Mouse (Mus musculus): ENCODE results near the gene Klhl21.
"Not testable (repeated sequence)": the region's sequence is repeated elsewhere in the genome, so short reads cannot be mapped to it uniquely, and the experiment has no call there.

Gene Klhl21

DNA sequence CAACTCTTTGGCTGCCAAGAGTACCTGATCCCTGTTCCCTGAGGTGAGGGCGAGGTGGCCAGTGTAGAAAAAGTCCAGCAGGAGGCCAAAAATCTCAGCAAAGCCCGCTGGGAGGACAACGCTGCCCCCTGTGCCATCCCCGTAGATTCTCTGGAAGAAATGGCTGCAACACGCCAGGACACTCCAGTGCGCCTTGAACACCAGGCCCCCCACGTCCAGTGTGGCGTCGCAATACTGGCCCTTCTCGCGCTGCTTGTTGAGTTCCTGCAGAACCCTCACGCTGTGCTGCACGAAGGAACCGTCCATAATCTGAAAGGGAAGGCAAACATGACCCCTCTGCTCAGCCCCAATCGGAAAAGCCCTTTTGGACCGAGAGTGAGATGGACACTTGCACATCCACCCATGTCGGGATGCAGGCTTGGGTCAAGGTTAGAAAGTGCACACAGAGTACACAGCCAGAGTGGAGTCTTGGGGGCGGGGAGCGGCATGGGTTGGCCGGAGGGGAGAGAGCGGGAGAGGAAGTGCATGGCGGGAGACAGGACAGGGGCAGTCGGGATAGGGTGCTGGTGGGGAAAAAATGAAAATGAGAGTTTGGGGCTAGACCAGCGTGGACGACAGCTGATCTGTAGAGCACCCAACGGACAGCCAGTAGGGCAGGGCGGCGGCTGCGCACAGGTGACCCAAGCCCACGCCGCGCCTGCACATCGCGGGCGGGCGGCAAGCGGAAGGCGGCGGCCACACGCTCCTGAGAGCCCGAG, 18.3 kb downstream of the Klhl21 start:
- DNase-seq: peak; percentile 60 to 72

DNA sequence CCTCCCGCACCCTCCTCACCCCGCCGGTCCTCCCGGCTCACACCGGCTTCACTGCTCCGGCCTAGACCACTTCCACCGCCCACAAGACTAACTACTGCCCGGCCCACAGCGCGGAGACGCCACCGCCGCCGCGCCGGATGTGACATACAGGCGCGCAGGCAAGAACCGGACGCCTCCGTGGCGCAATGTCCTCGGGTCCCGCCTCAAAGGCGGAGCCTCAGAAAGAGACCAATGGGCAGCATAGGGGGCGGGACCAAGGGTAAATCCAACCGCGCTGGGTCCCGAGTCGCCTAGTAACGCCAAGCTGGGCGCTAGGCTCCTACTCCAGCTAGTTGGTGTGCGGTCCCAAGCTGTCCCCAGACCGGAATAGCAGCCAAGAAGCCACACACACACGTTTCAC, 18.9 kb downstream of the Klhl21 start, which contains the start of gene Zbtb48:
Gene Zbtb48 (minus strand): TSS at position 148 of the 400 bp plus-strand sequence.
- DNase-seq: peak; percentile 96 to 98

DNA sequence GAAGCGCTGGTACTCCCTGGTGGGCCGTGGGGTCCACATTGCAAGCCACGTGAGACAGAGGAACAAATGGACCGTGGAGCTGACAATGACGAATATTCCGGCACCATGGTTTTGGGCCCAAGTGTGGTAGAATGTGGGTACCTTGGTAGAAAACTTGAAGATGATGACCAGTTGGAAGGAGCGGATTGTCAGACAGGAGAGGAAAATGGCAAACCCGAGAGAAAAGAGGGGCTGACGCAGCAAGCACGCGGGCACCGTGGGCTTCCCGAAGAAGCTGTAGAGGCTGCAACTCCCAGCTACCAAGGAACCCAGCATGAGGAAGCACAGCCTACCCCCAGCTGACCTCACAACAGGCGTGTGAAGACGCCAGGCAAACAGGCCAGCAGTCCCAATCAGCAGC, 19.9 kb downstream of the Klhl21 start:
- no peak for DNase-seq

DNA sequence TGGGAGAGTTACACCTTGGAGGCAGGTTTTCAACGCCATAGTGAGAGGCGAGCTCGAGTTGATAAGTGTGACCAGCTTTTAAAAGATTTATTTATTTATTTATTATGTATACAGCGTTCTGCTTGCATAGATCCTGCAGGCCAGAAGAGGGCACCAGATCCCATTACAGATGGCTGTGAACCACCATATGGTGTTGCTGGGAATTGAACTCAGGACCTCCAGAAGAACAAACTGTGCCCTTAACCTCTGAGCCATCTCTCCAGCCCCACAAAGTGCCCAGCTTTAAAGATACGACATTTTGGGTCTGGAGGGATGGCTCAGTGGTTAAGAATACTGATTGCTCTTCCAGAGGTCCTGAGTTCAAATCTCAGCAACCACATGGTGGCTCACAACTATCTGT, 20.5 kb downstream of the Klhl21 start:
- DNase-seq: peak; percentile 52

DNA sequence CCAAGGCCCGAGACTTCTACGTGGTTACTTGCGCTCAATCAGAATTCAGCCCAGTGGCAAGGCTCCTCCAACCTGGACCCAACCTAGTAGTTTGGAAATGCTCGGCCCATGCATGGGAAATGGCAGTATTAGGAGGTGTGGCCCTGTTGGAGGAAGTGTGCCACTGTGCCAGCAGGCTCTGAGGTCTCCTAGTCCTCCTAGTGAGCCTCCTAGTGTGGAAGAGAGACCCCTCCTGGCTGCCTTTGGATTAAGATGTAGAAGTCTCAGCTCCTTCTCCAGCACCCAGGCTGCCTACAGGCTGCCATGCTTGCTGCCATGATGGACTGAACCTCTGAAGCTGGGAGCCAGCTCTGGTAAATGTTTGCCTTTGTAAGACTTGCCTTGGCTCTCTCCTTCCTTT, 21.4 kb downstream of the Klhl21 start:
- peak in 1 of 2 experiments; percentile 56 for DNase-seq

DNA sequence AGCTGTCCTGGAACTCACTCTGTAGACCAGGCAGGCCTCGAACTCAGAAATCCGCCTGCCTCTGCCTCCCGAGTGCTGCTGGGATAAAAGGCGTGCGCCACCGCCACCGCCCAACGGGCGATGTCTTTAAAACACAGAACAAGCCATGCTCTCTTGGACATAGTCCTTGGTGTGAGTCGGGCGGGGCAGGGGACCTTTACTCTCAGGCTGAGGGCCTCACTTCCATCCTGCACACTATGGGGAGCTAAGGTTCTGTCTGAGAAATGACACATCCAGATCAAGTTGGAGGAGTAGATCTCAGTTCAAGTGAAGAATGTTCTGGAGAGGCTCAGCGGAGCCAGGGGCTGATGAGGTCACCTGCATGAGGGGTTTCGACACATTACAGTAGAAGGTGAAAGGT, 24.3 kb downstream of the Klhl21 start:
- no peak for DNase-seq

DNA sequence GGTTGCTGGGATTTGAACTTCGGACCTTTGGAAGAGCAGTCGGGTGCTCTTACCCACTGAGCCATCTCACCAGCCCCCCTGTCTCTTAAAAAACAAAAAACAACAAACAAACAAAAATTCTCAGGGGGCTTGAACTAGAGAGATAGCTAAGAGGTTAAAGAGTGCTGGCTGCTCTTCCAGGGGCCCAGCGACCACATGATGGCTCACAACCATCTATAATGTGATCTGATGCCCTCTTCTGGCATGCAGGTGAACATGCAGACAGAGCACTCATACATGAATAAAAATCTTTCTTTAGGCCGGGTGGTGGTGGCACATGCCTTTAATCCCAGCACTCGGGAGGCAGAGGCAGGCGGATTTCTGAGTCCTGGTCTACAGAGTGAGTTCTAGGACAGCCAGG, 27.9 kb downstream of the Klhl21 start:
- not testable (repeated sequence) for DNase-seq

DNA sequence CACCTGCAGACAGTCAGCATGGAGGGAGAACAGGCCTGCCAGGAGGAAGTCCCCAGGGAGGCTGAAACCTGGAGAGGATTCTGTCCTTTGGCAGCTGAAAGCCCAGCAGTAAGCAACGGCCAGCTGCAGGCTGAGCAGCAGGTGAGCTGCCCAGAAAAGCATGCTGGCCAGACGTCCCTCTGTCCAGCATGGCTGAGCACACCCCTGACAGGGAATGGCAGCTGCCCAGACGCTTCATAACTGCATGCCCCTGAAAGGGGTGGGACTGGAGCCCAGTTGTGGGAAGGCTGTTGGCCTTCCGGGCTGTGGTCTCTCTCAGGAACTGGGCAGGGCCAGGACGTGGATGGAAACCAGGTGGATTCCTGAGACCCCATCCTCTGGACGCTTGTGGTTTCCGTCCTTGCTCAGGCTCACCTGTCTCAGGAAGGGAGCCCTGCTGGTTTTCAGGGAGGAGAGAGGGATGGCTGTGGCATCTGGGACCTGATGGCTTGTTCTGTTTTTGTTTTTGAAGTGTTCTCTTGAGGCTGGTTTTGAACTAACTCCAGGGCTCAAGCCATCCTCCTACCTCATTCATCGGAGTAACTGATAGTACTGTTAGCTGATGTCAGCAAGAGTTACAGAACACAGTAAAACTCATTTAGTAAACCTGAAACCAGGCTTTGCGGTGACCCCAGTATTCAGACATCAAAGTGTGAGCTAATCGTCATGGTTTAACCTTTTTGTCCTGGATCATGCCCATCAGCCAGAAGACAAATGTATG, 29.8 kb downstream of the Klhl21 start, which contains the start of gene Tas1r1:
Gene Tas1r1 (minus strand): TSS at position 344 of the 760 bp plus-strand sequence.
- no peak for DNase-seq

DNA sequence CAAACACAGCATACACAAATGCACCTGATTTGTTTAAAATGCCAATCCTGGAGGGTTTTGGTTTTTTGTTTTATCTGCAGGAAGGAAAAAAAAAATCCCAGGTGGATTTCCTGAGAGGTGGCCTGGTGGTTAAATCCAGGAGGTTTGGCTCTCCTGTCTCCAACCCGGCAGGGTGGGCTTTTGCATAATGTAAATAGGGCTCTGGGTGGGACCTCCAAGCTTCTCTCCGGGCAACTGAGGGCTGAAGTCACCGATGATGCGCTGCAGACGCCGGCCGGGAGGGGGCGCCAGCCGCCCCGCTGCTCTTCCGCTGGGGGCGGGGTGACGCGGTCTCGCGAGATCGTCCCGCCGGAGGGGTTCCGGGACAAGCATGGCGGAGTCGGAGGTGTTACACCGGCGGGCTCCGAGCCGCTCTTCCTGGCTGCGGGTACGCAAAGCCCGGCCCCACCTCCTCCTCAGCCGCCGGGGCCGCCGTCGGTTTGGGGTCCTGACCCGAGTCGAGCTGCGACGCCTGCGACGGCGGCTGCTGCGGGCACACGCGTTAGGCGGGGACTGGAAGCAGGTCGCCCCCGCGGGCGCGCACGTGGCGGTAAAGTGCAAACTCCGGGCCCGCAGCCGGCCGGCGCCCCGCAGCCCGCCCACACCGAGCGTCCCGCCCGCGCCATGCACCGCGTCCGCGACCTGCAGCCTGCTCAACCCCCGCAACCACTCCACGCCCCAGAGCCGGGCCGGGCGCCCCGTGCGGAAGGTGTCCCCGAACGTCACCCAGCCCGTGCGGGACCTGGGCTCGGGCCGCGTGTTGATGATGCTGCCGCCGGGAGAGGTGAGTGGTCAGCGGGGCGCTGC, 30.6 kb downstream of the Klhl21 start, which contains the start of gene Nol9:
Gene Nol9 (plus strand): TSS at position 337 of the 846 bp plus-strand sequence.
- DNase-seq: peak; percentile 95 to 97

DNA sequence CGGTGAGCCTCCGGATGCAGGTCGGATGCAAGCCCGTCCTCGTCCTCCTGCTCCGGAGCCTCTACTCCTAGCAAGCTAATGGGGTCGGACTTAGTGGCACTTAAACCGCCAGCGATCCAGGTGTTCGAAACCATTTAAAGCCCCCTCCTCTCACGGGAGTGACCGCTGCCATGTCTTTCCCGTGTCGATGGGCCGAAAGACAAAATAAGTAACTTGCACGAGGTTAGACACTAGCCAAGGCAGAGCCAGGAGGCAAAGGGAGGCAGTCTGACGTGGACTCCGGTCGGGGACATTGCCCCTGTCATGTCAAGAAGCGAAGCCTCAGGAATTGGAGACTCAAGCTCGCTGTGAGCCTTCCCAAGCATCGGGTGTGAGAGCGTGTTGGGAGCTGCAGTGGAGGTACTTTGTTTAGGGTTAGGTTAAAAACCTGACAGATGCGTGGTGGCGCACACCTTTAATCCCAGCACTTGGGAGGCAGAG, 31.3 kb downstream of the Klhl21 start:
- peak in 1 of 2 experiments; percentile 37 for DNase-seq

DNA sequence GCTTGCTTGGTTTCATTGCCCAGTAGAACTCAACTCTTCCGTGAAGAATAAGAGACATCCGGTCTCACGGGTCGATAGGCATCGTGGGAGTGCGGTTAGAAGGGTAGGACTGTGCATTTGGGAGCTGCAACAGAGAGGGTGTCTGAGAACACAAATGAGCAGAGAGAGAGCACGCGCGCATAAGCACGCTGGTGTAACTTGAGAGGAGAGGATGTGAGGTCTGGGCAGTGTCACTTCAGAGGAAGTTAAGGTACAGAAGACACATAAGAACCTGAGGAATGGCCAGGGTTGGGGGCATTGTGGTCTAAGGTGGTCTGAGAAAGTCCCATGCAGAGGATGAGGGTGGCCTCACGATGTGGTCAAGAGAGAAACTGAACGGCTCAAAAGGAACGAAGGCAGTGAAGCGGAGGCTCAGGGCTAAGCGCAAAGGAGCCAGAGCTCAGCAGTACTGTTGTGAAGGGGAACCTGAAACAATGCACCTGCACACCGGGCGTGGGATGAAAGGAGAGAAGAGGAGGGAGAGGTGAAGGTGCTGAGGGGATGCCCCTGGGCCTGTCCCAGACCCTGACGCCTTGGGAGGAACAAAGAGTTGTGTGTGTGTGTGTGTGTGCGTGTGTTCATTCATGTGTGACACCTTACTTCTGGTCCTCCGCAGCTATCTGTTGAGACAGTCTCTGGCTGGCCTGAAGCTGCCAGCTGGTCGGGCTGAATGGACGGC, 33.5 kb downstream of the Klhl21 start:
- DNase-seq: peak; percentile 16 to 35

DNA sequence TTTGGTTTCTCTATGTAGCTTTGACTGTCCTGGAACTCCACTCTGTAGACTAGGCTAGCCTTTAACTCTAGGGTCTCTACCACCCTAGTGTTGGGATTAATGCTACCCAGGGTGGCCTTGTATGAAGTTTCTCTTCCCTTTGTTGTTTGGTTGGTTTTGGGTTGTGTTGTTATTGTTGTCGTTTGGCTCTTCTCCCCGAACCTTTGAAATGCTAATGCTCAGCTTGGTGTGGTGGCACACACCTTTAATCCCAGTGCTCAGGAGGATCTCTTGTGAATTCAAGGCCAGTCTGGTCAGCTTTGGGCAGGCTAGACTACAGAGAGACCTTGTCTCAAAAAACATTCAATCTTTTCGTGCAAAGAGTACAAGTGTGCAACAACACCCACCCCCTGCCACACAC, 34.6 kb downstream of the Klhl21 start:
- no peak for DNase-seq

DNA sequence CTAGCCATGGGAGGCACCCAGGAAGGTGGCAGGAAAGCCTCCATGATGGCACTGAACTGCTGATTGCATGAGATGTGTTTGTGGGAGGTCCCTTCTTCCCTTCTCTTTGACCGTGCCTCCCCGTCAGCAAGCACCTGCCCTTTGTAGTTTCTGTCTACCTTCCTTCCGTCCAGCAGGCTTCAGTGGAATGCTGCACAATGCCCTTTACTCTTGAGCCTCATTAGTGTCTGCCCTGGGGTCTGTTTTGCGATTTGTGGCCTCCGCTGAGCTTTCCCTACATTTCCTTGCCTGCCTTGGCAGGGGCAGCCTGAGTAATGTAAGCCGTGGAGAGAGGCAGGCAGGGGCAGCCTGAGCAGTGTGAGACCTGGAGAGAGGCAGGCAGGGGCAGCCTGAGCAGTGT, 36.0 kb downstream of the Klhl21 start:
- DNase-seq: peak in 1 of 2 experiments; percentile 38

DNA sequence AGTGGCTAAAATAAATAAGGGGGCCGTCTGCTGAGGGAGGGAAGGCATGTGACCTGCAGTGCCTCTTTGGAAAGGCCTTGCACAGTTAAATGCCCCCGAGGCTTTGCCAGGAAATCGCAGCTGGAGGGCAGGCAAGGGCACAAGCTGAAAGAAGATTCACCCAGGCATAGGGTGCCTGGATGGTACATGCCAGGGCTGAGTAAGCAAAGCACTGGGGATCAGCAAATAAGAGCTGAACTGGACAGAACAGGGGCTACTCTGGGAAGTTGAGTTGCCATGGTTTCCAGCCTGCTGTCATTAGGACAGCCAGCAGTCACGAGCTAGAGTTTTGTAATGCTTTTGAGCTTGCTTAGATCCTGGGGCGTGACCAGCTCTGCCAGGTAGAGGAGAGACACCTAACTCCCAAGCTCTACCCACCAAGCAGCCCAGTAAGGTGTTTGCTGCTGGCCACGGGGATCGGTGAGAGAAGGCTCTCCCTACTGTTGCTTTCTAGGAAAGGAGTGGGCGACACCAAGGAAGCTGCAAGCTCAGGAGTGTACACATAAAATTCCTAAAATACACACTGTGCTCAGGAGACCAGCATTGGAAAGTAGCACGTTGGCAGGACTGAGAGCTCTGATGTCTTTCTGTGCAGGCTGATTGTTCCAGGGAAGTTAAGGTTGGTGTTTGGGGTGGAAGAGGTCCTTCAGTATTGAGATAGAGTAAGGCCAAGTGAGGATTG, 53.9 kb downstream of the Klhl21 start:
- peak; percentile 41 to 56 for DNase-seq

DNA sequence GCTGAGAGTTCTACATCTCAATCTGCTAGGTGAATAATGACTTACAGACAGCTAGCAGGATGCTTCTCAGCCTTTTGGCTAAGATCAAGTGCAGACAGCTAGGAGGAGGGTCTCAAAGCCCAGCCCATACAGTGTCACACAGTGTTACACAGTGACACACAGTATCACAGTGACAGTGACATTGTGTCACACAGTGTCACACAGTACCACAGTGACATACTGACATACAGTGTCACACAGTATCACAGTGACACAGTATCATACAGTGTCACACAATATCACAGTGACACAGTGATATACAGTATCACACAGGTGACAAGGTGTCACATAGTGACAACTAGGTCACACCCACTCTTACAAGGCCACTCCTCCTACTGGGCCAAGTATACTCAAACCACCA, 58.7 kb downstream of the Klhl21 start:
- DNase-seq: no peak
